Mouse (Mus musculus) myocyte (in vitro differentiated cells): ENCODE results near the gene Map3k7. TPM values are rescaled to one million over a fixed set of nuclear protein-coding genes. Genes with fewer than 3 reads are reported as not detected.

Source experiments
- H3K27me3 ChIP-seq: one replicate; pipeline ENCODE4 v1.6.1; 2011; ENCODE audit not compliant: control insufficient read depth, insufficient read depth, insufficient read length
- H3K36me3 ChIP-seq: one replicate; pipeline ENCODE4 v1.6.1; 2011; ENCODE audit not compliant: control insufficient read depth, insufficient read depth
- H3K4me2 ChIP-seq: one replicate; pipeline ENCODE4 v1.6.1; 2011; ENCODE audit warnings: low read depth, control low read depth
- H3K4me3 ChIP-seq: one replicate; pipeline ENCODE4 v1.5.1; 2011; ENCODE audit warnings: mild to moderate bottlenecking, control low read depth, moderate library complexity
- H3K79me2 ChIP-seq: one replicate; pipeline ENCODE4 v1.6.1; 2011; ENCODE audit not compliant: control insufficient read depth, insufficient read depth
- H3ac ChIP-seq: one replicate; pipeline ENCODE4 v1.6.1; 2011; ENCODE audit not compliant: control insufficient read depth, insufficient read length
- CEBPB ChIP-seq: IDR thresholded peaks from 2 replicates; pipeline ENCODE4 v1.6.1; 2011; ENCODE audit warnings: mild to moderate bottlenecking, moderate library complexity; ENCODE audit not compliant: poor library complexity, insufficient read depth, severe bottlenecking
- E2F4 ChIP-seq: IDR thresholded peaks from one replicate; pipeline ENCODE4 v1.6.1; 2011; ENCODE audit warnings: mild to moderate bottlenecking, control low read depth, moderate library complexity; ENCODE audit not compliant: insufficient read depth
- MAX ChIP-seq: IDR thresholded peaks from one replicate; pipeline ENCODE4 v1.6.1; 2011; ENCODE audit warnings: low read depth, mild to moderate bottlenecking, control low read depth
- MYOD1 ChIP-seq, 3 experiments: IDR thresholded peaks; one replicate each; pipeline ENCODE4 v1.6.1; 2011; ENCODE audit warnings: control low read depth in 2 of 3, low read depth in 2 of 3, mild to moderate bottlenecking in 2 of 3, moderate library complexity in 1 of 3; ENCODE audit not compliant: insufficient read length in 2 of 3, control insufficient read depth in 1 of 3
- MYOG ChIP-seq, 3 experiments: IDR thresholded peaks; one replicate each; pipeline ENCODE4 v1.6.1; 2011; ENCODE audit warnings: control low read depth in 2 of 3, low read depth in 2 of 3, mild to moderate bottlenecking in 2 of 3; ENCODE audit not compliant: insufficient read length in 2 of 3, control insufficient read depth in 1 of 3, insufficient read depth in 1 of 3
- POLR2A ChIP-seq: IDR thresholded peaks from one replicate; pipeline ENCODE4 v1.6.1; 2011; ENCODE audit warnings: low read depth, mild to moderate bottlenecking, control low read depth, moderate library complexity; ENCODE audit not compliant: insufficient read length
- POLR2AphosphoS2 ChIP-seq: IDR thresholded peaks from one replicate; pipeline ENCODE4 v1.6.1; 2011; ENCODE audit warnings: low read depth, control low read depth; ENCODE audit not compliant: insufficient read length
- REST ChIP-seq: IDR thresholded peaks from one replicate; pipeline ENCODE4 v1.6.1; 2011; ENCODE audit warnings: mild to moderate bottlenecking, control low read depth, moderate library complexity; ENCODE audit not compliant: insufficient read depth, insufficient read length
- SRF ChIP-seq: IDR thresholded peaks from one replicate; pipeline ENCODE4 v1.6.1; 2011; ENCODE audit warnings: low read depth; ENCODE audit not compliant: control insufficient read depth, insufficient read length
- TCF12 ChIP-seq: IDR thresholded peaks from one replicate; pipeline ENCODE4 v1.6.1; 2011; ENCODE audit warnings: mild to moderate bottlenecking, control low read depth; ENCODE audit not compliant: poor library complexity, insufficient read depth, severe bottlenecking
- TCF3 ChIP-seq: IDR thresholded peaks from one replicate; pipeline ENCODE4 v1.6.1; 2011; ENCODE audit warnings: low read depth, control low read depth; ENCODE audit not compliant: insufficient read length
- USF1 ChIP-seq: IDR thresholded peaks from one replicate; pipeline ENCODE4 v1.6.1; 2011; ENCODE audit warnings: low read depth, mild to moderate bottlenecking, control low read depth, moderate library complexity
- polyA plus RNA-seq: library from polyadenylated mRNA; unstranded; fragments of >200 nt; fragmentation: generic; extraction: Trizol; gene quantifications from one replicate; pipeline ENCODE4 v1.2.1, GENCODE M21; 2012; ENCODE audit warnings: missing spikeins

The Map3k7 gene
- polyA plus RNA-seq, 1 experiment = 16.3 TPM

DNA sequence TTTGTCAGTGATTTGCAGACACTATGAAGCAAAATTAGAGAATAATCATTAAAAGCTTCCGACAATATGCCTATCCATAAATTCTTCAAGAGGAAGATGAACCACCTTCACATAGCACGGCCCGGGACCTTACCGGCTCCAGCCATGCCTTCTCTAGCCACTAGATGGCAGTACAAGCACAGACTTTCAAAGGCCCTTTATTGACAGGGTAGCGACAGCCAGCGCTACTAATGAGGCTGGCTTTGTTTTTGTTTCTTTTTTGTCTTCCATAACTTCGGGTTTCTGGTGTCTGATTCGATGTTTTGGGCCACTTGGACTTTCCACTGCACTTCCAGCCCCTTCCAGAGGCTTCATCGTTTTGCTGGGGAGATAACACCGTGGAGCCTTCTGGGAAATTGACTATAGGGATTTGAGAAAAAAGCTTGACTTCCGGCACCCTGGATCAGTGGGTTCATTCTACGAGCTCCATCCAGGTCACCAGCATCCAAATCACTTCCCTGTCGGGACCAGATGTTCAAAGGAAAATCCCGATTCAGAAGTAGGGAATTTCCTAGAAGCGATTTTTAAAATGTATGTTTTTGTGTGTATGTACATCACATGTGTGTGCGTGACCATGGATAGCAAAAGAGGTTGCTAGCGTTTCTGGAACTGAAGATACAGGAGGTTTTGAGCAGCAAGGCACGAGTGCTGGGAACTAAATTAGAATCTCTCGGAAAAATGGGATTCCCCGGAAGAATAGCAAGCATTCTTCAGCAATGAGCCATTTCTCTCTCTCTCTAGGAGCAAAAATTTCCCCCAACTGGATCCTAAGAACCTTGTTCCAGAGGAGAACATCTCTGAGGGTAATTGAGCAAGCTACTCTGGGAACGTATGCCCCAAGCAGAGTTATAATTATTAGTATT lies 91.5 kb downstream of the Map3k7 start:
- Histone ChIP-seq H3K79me2 (no peaks in the 10 kb centered on the region), H3K36me3 (no peaks in the 10 kb centered on the region), H3K27me3 (no peaks in the 10 kb centered on the region), H3K4me3 (peak overlapping the region; percentile 17), H3ac (no peak overlapping the region), H3K4me2 (peak overlapping the region; percentile 96)
- no peak for TF ChIP-seq POLR2AphosphoS2

DNA sequence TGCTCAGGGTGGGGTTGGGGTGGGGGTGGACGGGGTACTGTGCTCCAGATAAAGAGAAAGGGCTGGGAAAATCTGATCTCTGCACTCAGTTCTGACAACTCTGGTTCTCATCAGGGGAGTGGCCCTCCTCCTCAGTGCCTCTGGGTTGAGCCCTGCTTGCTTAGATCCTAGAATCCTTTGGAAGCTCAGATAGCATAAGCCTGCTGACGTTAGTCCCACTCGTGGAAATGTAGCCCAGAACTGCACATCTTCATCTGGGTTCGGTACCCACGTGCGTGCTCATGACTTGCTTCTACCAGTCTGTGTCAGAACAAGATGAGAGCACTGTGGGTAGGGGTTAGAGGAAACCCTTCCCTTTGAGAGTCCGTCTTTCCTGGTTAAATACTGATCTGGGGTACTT lies 92.5 kb downstream of the Map3k7 start:
- H3K36me3 ChIP-seq = no peaks in the 10 kb centered on the region
- H3K79me2 ChIP-seq = no peaks in the 10 kb centered on the region
- H3K4me3 ChIP-seq = no peak overlapping the region
- H3K4me2 ChIP-seq = no peak overlapping the region
- TF ChIP-seq E2F4 = no peak
- TF ChIP-seq SRF = no peak
- TF ChIP-seq MYOG (IDR thresholded peaks at IDR 0.05; ENCODE audit: control insufficient read depth in 1 of 3, insufficient read depth in 1 of 3, insufficient read length in 2 of 3, low read depth in 2 of 3) = no peak
- no peak for TF ChIP-seq REST
- TF ChIP-seq POLR2A = no peak
- no peak for TF ChIP-seq POLR2AphosphoS2
- no peak for TF ChIP-seq CEBPB
- no peak for TF ChIP-seq MYOD1 (IDR thresholded peaks at IDR 0.05; ENCODE audit: control insufficient read depth in 1 of 3, insufficient read length in 2 of 3, low read depth in 2 of 3)
- TF ChIP-seq USF1 = no peak
- no peaks in the 10 kb centered on the region for H3K27me3 ChIP-seq
- no peak overlapping the region for H3ac ChIP-seq

DNA sequence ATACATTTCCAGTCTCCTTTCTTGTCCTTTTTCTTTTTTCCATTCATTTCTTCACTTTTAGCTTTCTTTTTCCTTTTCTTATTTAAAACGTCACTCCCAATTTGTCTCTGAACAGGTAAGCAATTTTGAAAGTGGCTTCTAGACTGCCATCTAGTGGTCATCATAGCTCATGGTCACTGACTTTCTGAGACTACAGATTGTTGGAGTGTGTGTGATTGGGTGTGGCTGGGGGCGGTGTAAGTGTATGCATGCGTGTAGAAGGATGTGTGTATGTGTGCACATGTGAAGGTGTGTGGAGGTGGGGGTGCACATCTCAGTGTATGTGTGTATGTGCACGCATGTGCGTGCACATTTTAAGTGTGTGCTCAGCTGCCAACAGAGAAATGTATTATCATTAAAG lies 93.2 kb downstream of the Map3k7 start:
- H3K4me3 ChIP-seq = no peak overlapping the region

DNA sequence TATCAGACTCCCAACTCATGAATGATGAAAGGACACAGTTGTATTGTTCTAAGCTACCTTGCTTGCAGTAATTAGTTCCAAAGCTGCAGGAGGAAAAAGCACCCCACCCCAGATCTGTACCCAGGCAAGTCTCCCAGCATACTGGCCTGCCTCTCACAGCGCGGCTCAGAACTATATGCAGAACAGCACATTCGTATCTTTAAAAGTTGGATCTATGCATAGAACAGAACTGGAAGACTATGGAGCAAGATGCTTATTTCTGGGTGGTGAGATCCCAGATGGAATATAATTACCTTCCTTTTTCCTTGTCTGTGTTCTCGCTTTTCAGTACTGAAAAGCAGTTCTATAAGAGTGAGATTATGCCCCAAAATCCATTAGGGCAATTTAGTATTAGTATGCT lies 96.8 kb downstream of the Map3k7 start:
- Histone ChIP-seq H3K4me2 (no peak overlapping the region), H3ac (no peak overlapping the region), H3K27me3 (no peaks in the 10 kb centered on the region), H3K79me2 (no peaks in the 10 kb centered on the region), H3K4me3 (no peak overlapping the region), H3K36me3 (no peaks in the 10 kb centered on the region)
- TF ChIP-seq POLR2AphosphoS2 (no peak), MYOG (IDR thresholded peaks at IDR 0.05; ENCODE audit: control insufficient read depth in 1 of 3, insufficient read depth in 1 of 3, insufficient read length in 2 of 3, low read depth in 2 of 3) (no peak), TCF12 (no peak), TCF3 (no peak), CEBPB (no peak), REST (no peak)

More for the DNA sequence above, 93.2 kb downstream of the Map3k7 start:
- H3K4me2 ChIP-seq = no peak overlapping the region
- TF ChIP-seq REST (no peak), USF1 (no peak), POLR2A (no peak), TCF12 (no peak), TCF3 (no peak), POLR2AphosphoS2 (no peak), MYOG (IDR thresholded peaks at IDR 0.05; ENCODE audit: control insufficient read depth in 1 of 3, insufficient read depth in 1 of 3, insufficient read length in 2 of 3, low read depth in 2 of 3) (no peak)
- no peaks in the 10 kb centered on the region for H3K36me3 ChIP-seq
- H3ac ChIP-seq = no peak overlapping the region
- no peaks in the 10 kb centered on the region for H3K27me3 ChIP-seq
- no peaks in the 10 kb centered on the region for H3K79me2 ChIP-seq

DNA sequence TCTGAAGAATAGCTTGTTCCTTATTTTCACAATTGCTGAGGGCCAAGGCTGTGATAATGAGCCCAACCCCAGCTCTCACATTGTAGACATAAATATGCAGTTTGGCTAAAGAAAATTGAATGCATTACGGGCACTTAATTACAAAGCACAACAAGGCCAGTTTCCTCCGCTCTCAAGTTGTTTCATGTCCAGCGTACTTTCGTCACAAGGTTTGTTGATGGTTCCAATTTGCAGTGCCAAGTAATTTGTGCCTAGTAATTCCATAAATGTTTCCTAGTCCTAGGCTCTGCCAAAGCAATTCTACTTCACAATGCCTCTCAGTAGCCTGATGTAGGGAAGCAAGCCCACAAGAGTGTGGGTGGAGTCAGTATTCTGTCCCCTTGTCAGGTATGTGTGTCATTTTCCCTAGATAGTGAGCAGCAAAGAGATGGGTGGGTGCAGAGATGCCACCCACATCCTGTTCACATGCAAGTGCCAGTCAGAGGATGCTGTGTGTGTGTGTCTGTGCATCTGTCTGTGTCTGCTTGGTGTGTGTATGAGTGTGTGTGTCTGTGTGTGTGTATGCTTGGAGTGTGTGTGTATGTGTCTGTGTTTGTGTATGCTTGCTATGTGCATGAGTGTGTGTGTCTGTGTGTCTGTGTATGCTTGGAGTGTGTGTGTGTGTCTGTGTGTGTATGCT lies 98.6 kb downstream of the Map3k7 start:
- Histone ChIP-seq H3ac (no peak overlapping the region), H3K79me2 (no peaks in the 10 kb centered on the region), H3K4me2 (no peak overlapping the region), H3K36me3 (no peaks in the 10 kb centered on the region), H3K4me3 (no peak overlapping the region), H3K27me3 (no peaks in the 10 kb centered on the region)
- TF ChIP-seq TCF3 (no peak), REST (no peak), SRF (no peak), E2F4 (no peak), MYOD1 (IDR thresholded peaks at IDR 0.05; ENCODE audit: control insufficient read depth in 1 of 3, insufficient read length in 2 of 3, low read depth in 2 of 3) (no peak), POLR2AphosphoS2 (no peak), USF1 (no peak), MYOG (IDR thresholded peaks at IDR 0.05; ENCODE audit: control insufficient read depth in 1 of 3, insufficient read depth in 1 of 3, insufficient read length in 2 of 3, low read depth in 2 of 3) (no peak), TCF12 (no peak), POLR2A (no peak), CEBPB (no peak), MAX (no peak)
